Mouse (Mus musculus): Measurements from ENCODE around the gene Mast4.

- TF ChIP-seq CTCF (IDR thresholded peaks at IDR 0.05; ENCODE audit: borderline replicate concordance, control insufficient read depth, extremely low read depth, insufficient read depth, low read length, poor library complexity) (no peak), POLR2A (IDR thresholded peaks at IDR 0.05; ENCODE audit: control insufficient read depth, extremely low read depth, insufficient read depth, low read length, poor library complexity) (no peak)
These were observed 316.6 kb downstream of the Mast4 start for GRCm38 (mm10) chr13:103017661-103018060.

All from thymus, adult 2 months (tissue).